Mouse (Mus musculus): Measurements from ENCODE around the gene Acot7.

The Acot7 gene

GRCm38 (mm10) chr4:152273191-152273590 lies 95.3 kb downstream of the Acot7 start:
- DNase-seq (ENCODE audit: low read depth, low spot score), result no peak

- DNase-seq (ENCODE audit: low read depth, low spot score), result no peak
Measured at GRCm38 (mm10) chr4:152273621-152274236, 95.8 kb downstream of the Acot7 start, which contains the start of gene Gpr153. Gene Gpr153 (plus strand): TSS chr4:152274232.

GRCm38 (mm10) chr4:152274681-152275131 lies 96.8 kb downstream of the Acot7 start:
- no peak for DNase-seq (ENCODE audit: low read depth, low spot score)

- no peak for DNase-seq (ENCODE audit: low read depth, low spot score)
Measured at GRCm38 (mm10) chr4:152276389-152277347, 98.7 kb downstream of the Acot7 start.

- DNase-seq (ENCODE audit: low read depth, low spot score), result no peak
Measured at GRCm38 (mm10) chr4:152277916-152278315, 100.0 kb downstream of the Acot7 start.

GRCm38 (mm10) chr4:152278986-152279385 lies 101.1 kb downstream of the Acot7 start:
- DNase-seq (ENCODE audit: low read depth, low spot score), result no peak

- no peak for DNase-seq (ENCODE audit: low read depth, low spot score)
Measured at GRCm38 (mm10) chr4:152281601-152282000, 103.7 kb downstream of the Acot7 start.

GRCm38 (mm10) chr4:152282721-152283120 lies 104.8 kb downstream of the Acot7 start:
- no peak for DNase-seq (ENCODE audit: low read depth, low spot score)

GRCm38 (mm10) chr4:152283186-152283950 lies 105.4 kb downstream of the Acot7 start:
- peak; percentile 63 for DNase-seq (ENCODE audit: low read depth, low spot score)

GRCm38 (mm10) chr4:152285505-152285904 lies 107.6 kb downstream of the Acot7 start:
- DNase-seq (ENCODE audit: low read depth, low spot score), result no peak

GRCm38 (mm10) chr4:152286183-152286582 lies 108.2 kb downstream of the Acot7 start:
- DNase-seq (ENCODE audit: low read depth, low spot score), result peak; percentile 46

- no peak for DNase-seq (ENCODE audit: low read depth, low spot score)
Measured at GRCm38 (mm10) chr4:152286887-152287286, 109.0 kb downstream of the Acot7 start.

GRCm38 (mm10) chr4:152287317-152288120 lies 109.6 kb downstream of the Acot7 start:
- DNase-seq (ENCODE audit: low read depth, low spot score), result no peak

GRCm38 (mm10) chr4:152288398-152288945 lies 110.5 kb downstream of the Acot7 start:
- no peak for DNase-seq (ENCODE audit: low read depth, low spot score)

- DNase-seq (ENCODE audit: low read depth, low spot score), result peak; percentile 56
Measured at GRCm38 (mm10) chr4:152290385-152290784, 112.5 kb downstream of the Acot7 start.

- DNase-seq (ENCODE audit: low read depth, low spot score), result no peak
Measured at GRCm38 (mm10) chr4:152290991-152291390, 113.1 kb downstream of the Acot7 start.

GRCm38 (mm10) chr4:152291562-152291961 lies 113.6 kb downstream of the Acot7 start, which contains the start of gene Hes3:
Gene Hes3 (minus strand): TSS chr4:152291662.
- DNase-seq (ENCODE audit: low read depth, low spot score), result no peak

GRCm38 (mm10) chr4:152292102-152292765 lies 114.3 kb downstream of the Acot7 start:
- no peak for DNase-seq (ENCODE audit: low read depth, low spot score)

- DNase-seq (ENCODE audit: low read depth, low spot score), result no peak
Measured at GRCm38 (mm10) chr4:152294188-152294929, 116.4 kb downstream of the Acot7 start.

Measured in WW6 (cell line).